Mouse (Mus musculus): ENCODE measurements at regions not wholly inside any gene's neighbourhood (a gene's known extent, or its start where the extent isn't known, plus 50 kb on each side); places are given as distances from the start of the nearest gene placed in this dataset.

- DNase-seq (ENCODE audit: low read depth, low spot score): no peak
Observed at GRCm38 (mm10) chr13:60427755-60428385, 173.9 kb upstream of the Dapk1 start.

- DNase-seq (ENCODE audit: low read depth, low spot score): no peak
Observed at GRCm38 (mm10) chr13:60429148-60429547, 172.6 kb upstream of the Dapk1 start.

- no peak for DNase-seq (ENCODE audit: low read depth, low spot score)
Observed at GRCm38 (mm10) chr13:60431412-60431811, 170.3 kb upstream of the Dapk1 start.

- no peak for DNase-seq (ENCODE audit: low read depth, low spot score)
Observed at GRCm38 (mm10) chr13:60434221-60435210, 167.2 kb upstream of the Dapk1 start.

GRCm38 (mm10) chr13:60435333-60435732 is 166.4 kb upstream of the Dapk1 start:
- DNase-seq (ENCODE audit: low read depth, low spot score): no peak

- DNase-seq (ENCODE audit: low read depth, low spot score): no peak
Observed at GRCm38 (mm10) chr13:60438177-60438576, 163.6 kb upstream of the Dapk1 start.

GRCm38 (mm10) chr13:60440586-60440985 is 161.2 kb upstream of the Dapk1 start:
- no peak for DNase-seq (ENCODE audit: low read depth, low spot score)

GRCm38 (mm10) chr13:60445164-60445563 is 156.6 kb upstream of the Dapk1 start:
- no peak for DNase-seq (ENCODE audit: low read depth, low spot score)

- no peak for DNase-seq (ENCODE audit: low read depth, low spot score)
Observed at GRCm38 (mm10) chr13:60446926-60447325, 154.8 kb upstream of the Dapk1 start.

- no peak for DNase-seq (ENCODE audit: low read depth, low spot score)
Observed at GRCm38 (mm10) chr13:60450721-60451506, 150.8 kb upstream of the Dapk1 start.

GRCm38 (mm10) chr13:60453821-60454483 is 147.8 kb upstream of the Dapk1 start:
- no peak for DNase-seq (ENCODE audit: low read depth, low spot score)

- no peak for DNase-seq (ENCODE audit: low read depth, low spot score)
Observed at GRCm38 (mm10) chr13:60455033-60455619, 146.6 kb upstream of the Dapk1 start.

- no peak for DNase-seq (ENCODE audit: low read depth, low spot score)
Observed at GRCm38 (mm10) chr13:60455863-60456551, 145.7 kb upstream of the Dapk1 start.

GRCm38 (mm10) chr13:60457277-60457676 is 144.5 kb upstream of the Dapk1 start:
- DNase-seq (ENCODE audit: low read depth, low spot score): no peak

- DNase-seq (ENCODE audit: low read depth, low spot score): no peak
Observed at GRCm38 (mm10) chr13:60459002-60459401, 142.7 kb upstream of the Dapk1 start.

- no peak for DNase-seq (ENCODE audit: low read depth, low spot score)
Observed at GRCm38 (mm10) chr13:60466553-60467313, 135.0 kb upstream of the Dapk1 start.

- no peak for DNase-seq (ENCODE audit: low read depth, low spot score)
Observed at GRCm38 (mm10) chr13:60467821-60468579, 133.7 kb upstream of the Dapk1 start.

GRCm38 (mm10) chr13:60470426-60471398 is 131.0 kb upstream of the Dapk1 start:
- DNase-seq (ENCODE audit: low read depth, low spot score): no peak
